Mouse (Mus musculus): Measurements from ENCODE around the gene Emd.

Gene Emd

GRCm38 (mm10) chrX:74273422-74274322 is 19.2 kb downstream of the Emd start:
- DNase-seq (ENCODE audit: low read depth, low spot score) = no peak

GRCm38 (mm10) chrX:74277916-74278315 is 23.4 kb downstream of the Emd start:
- no peak for DNase-seq (ENCODE audit: low read depth, low spot score)

GRCm38 (mm10) chrX:74281041-74281731 is 26.7 kb downstream of the Emd start:
- no peak for DNase-seq (ENCODE audit: low read depth, low spot score)

- no peak for DNase-seq (ENCODE audit: low read depth, low spot score)
Measured at GRCm38 (mm10) chrX:74281732-74282394, 27.4 kb downstream of the Emd start, which contains the start of the genes Taz and Dnase1l1. Gene Taz, plus strand, starts transcription at chrX:74281912. Gene Dnase1l1, minus strand, starts transcription at chrX:74282337.

GRCm38 (mm10) chrX:74282395-74283091 is 28.1 kb downstream of the Emd start:
- DNase-seq (ENCODE audit: low read depth, low spot score) = peak; percentile 62

- DNase-seq (ENCODE audit: low read depth, low spot score) = no peak
Measured at GRCm38 (mm10) chrX:74283092-74283437, 28.6 kb downstream of the Emd start.

- no peak for DNase-seq (ENCODE audit: low read depth, low spot score)
Measured at GRCm38 (mm10) chrX:74293431-74293830, 38.9 kb downstream of the Emd start.

- peak; percentile 85 for DNase-seq (ENCODE audit: low read depth, low spot score)
Measured at GRCm38 (mm10) chrX:74296538-74297448, 42.3 kb downstream of the Emd start, which contains the start of gene Atp6ap1. Gene Atp6ap1, plus strand, starts transcription at chrX:74297097.

- DNase-seq (ENCODE audit: low read depth, low spot score) = no peak
Measured at GRCm38 (mm10) chrX:74298348-74298747, 43.9 kb downstream of the Emd start.

- DNase-seq (ENCODE audit: low read depth, low spot score) = no peak
Measured at GRCm38 (mm10) chrX:74299721-74300120, 45.2 kb downstream of the Emd start.

GRCm38 (mm10) chrX:74304867-74305700 is 50.6 kb downstream of the Emd start, which contains the start of gene Gdi1:
Gene Gdi1, plus strand, starts transcription at chrX:74304998.
- peak; percentile 64 for DNase-seq (ENCODE audit: low read depth, low spot score)

All from embryo, embryonic 11.5 days (tissue).